Mouse (Mus musculus): Measurements from ENCODE around the gene Eef1g. TPM values are rescaled to one million over a fixed set of nuclear protein-coding genes. Genes with fewer than 3 reads are reported as not detected.
"Not testable (repeated sequence)": the region's sequence is repeated elsewhere in the genome, so short reads cannot be mapped to it uniquely, and the experiment has no call there.

The Eef1g gene
- polyA plus RNA-seq, 1 experiment from 2014 or later = 346 TPM

DNA sequence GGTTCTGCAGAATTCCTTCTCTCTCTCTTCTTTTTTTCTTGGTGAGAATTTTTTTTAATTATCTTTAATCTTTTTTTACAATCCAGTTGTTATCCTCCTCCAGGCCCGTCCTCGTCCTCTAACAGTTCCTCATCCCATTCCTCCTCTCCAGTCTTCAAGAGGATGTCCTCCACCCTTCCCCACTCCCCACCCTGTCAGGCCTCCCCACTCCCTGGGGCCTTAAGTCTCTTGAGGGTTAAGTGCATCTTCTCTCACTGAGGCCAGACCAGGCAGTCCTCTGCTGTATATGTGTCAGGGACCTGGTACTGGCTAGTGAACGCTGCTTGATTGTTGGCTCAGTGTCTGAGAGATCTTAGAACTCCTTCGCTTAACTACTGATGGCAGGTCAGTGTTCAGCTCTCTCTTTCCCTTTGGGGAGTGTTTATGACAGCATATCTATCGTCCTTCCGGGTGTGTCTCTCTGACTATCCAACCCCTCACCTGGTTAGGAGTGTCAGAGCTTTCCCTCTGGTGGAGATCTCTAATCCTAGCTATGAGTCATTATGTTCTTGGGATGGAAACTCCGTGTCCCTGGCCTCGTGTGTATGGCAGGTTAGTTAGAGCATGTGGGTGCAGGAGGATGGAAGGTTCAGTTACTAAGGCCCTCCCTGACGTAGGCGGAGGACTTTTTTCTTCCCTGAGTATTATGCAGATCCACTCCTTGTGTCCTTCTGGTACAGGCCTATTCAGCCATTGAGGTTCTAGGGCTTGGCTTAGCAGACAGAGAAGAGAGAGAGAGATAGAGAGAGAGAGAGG, 28.2 kb downstream of the Eef1g start:
- Histone ChIP-seq H3K27ac (ENCODE audit: low read length) (no peak overlapping the region), H3K9ac (replicated peaks; ENCODE audit: low read depth, low read length) (no peak overlapping the region), H3K9me3 (ENCODE audit: control insufficient read depth, low read length) (no peaks in the 10 kb centered on the region), H3K27me3 (replicated peaks; ENCODE audit: control insufficient read depth, insufficient read depth, low read length) (no peaks in the 10 kb centered on the region; the same call in 1 of the 2 replicates), H3K4me2 (ENCODE audit: low read length) (no peak overlapping the region), H3K36me3 (ENCODE audit: control insufficient read depth, insufficient read depth) (no peaks in the 10 kb centered on the region), H3K4me3 (replicated peaks; ENCODE audit: low read length) (no peak overlapping the region), H3K4me1 (replicated peaks; ENCODE audit: control insufficient read depth, insufficient read depth, low read length) (peaks cover 17% of the 10 kb centered on the region)
- ATAC-seq = no peak
- 84% methylated on average over 10 of the region's 10 CpGs for WGBS

DNA sequence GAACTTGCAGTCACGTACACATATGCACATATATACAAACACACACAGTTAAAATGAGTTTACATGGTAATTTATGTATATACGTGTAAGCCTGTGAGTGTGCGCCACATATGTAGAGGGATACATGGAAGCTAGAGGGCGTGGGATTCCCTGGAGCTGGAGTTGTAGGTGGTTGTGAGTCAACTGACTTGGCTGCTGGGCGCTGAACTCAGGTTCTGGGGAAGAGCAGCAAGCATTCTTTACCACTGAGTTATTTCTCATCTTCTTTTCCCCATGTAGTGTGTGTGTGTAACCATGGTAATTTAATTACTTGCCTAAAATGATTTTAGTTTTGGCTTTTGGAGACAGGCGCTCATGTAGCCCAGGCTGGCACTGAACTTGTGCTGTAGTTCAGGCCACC, 29.8 kb downstream of the Eef1g start:
- no peaks in the 10 kb centered on the region for H3K36me3 ChIP-seq (ENCODE audit: control insufficient read depth, insufficient read depth)
- peaks cover 11% of the 10 kb centered on the region for H3K4me1 ChIP-seq (replicated peaks; ENCODE audit: control insufficient read depth, insufficient read depth, low read length)
- no peak for ATAC-seq
- H3K27ac ChIP-seq (ENCODE audit: low read length) = no peak overlapping the region
- no peak overlapping the region for H3K4me2 ChIP-seq (ENCODE audit: low read length)
- H3K27me3 ChIP-seq (replicated peaks; ENCODE audit: control insufficient read depth, insufficient read depth, low read length) = no peaks in the 10 kb centered on the region
- H3K9me3 ChIP-seq (ENCODE audit: control insufficient read depth, low read length) = no peaks in the 10 kb centered on the region
- H3K9ac ChIP-seq (replicated peaks; ENCODE audit: low read depth, low read length) = no peak overlapping the region
- no peak overlapping the region for H3K4me3 ChIP-seq (replicated peaks; ENCODE audit: low read length)
- 94% methylated on average over 6 of the region's 6 CpGs for WGBS

- H3K27me3 ChIP-seq (replicated peaks; ENCODE audit: control insufficient read depth, insufficient read depth, low read length) = no peaks in the 10 kb centered on the region
- H3K4me2 ChIP-seq (ENCODE audit: low read length) = no peak overlapping the region
- peaks cover 11% of the 10 kb centered on the region for H3K4me1 ChIP-seq (replicated peaks; ENCODE audit: control insufficient read depth, insufficient read depth, low read length)
- WGBS = 53% methylated on average over 4 of the region's 4 CpGs
- H3K9ac ChIP-seq (replicated peaks; ENCODE audit: low read depth, low read length) = no peak overlapping the region
- H3K36me3 ChIP-seq (ENCODE audit: control insufficient read depth, insufficient read depth) = no peaks in the 10 kb centered on the region
- ATAC-seq = peak; percentile 86
- no peaks in the 10 kb centered on the region for H3K9me3 ChIP-seq (ENCODE audit: control insufficient read depth, low read length)
- no peak overlapping the region for H3K27ac ChIP-seq (ENCODE audit: low read length)
- no peak overlapping the region for H3K4me3 ChIP-seq (replicated peaks; ENCODE audit: low read length)
These were observed 30.7 kb downstream of the Eef1g start for GRCm38 (mm10) chr19:8997546-8997945.

DNA sequence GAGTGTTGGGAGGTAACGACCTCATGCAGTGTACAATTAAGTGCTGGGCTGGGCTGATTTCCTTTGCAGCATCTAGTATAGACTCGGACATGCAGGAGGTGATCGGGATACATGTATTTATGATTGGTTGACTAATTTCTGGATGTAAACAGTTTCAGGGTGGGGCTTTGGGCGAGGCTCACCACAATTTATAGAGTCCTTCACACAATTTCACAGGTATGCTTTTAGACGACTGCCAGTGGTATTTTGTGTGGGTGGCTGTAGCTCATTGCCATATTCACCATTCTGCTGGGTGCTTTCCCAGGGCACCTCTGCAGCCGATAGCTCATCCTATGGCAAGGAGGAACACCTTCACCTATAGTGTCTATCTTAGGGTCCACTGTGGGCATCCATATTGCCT, 31.7 kb downstream of the Eef1g start:
- Histone ChIP-seq H3K4me1 (replicated peaks; ENCODE audit: control insufficient read depth, insufficient read depth, low read length) (peaks cover 11% of the 10 kb centered on the region), H3K36me3 (ENCODE audit: control insufficient read depth, insufficient read depth) (no peaks in the 10 kb centered on the region), H3K9ac (replicated peaks; ENCODE audit: low read depth, low read length) (no peak overlapping the region), H3K27ac (ENCODE audit: low read length) (no peak overlapping the region), H3K4me3 (replicated peaks; ENCODE audit: low read length) (no peak overlapping the region), H3K9me3 (ENCODE audit: control insufficient read depth, low read length) (no peaks in the 10 kb centered on the region), H3K27me3 (replicated peaks; ENCODE audit: control insufficient read depth, insufficient read depth, low read length) (no peaks in the 10 kb centered on the region), H3K4me2 (ENCODE audit: low read length) (no peak overlapping the region)
- WGBS = 76% methylated on average over 6 of the region's 6 CpGs
- ATAC-seq = no peak

DNA sequence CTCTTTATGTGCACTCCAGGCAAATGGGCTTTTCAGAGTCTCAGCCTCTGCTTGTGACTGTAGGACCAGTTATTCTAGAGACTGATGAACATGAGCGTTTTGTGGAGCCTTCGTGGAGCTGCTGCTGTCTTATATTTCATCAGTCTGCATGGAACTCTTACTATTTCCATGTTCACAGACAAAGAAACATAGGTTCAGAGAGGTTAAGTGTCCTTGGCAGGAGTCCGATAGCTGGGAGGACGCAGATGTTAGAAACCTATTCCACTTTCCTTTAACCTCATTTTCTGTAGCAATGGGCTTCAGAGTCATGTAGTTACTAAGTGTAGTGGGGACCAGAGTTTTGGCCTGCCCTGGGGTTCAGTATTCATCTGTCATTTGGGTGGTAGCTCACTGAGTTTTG, 32.4 kb downstream of the Eef1g start:
- Histone ChIP-seq H3K9ac (replicated peaks; ENCODE audit: low read depth, low read length) (no peak overlapping the region), H3K27me3 (replicated peaks; ENCODE audit: control insufficient read depth, insufficient read depth, low read length) (no peaks in the 10 kb centered on the region), H3K4me2 (ENCODE audit: low read length) (no peak overlapping the region), H3K27ac (ENCODE audit: low read length) (no peak overlapping the region), H3K9me3 (ENCODE audit: control insufficient read depth, low read length) (no peaks in the 10 kb centered on the region), H3K4me3 (replicated peaks; ENCODE audit: low read length) (no peak overlapping the region), H3K4me1 (replicated peaks; ENCODE audit: control insufficient read depth, insufficient read depth, low read length) (peaks cover 11% of the 10 kb centered on the region), H3K36me3 (ENCODE audit: control insufficient read depth, insufficient read depth) (no peaks in the 10 kb centered on the region)
- no peak for ATAC-seq
- 94% methylated on average over 4 of the region's 4 CpGs for WGBS

DNA sequence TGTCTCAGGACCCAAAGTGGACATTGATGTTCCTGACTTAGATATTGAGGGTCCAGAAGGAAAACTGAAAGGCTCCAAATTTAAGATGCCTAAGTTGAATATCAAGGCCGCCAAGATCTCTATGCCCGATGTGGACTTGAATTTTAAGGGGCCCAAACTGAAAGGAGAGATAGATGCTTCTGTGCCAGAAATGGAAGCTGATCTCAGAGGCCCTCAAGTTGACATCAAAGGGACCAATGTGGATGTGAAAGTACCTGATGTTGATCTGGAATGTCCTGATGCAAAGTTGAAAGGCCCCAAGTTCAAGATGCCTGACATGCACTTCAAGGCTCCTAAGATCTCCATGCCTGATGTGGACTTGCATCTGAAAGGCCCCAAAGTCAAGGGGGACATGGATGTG, 40.1 kb downstream of the Eef1g start:
- not testable (repeated sequence) for H3K4me3 ChIP-seq (replicated peaks; ENCODE audit: low read length); H3K9me3 ChIP-seq (ENCODE audit: control insufficient read depth, low read length); ATAC-seq; H3K4me1 ChIP-seq (replicated peaks; ENCODE audit: control insufficient read depth, insufficient read depth, low read length); H3K9ac ChIP-seq (replicated peaks; ENCODE audit: low read depth, low read length); H3K4me2 ChIP-seq (ENCODE audit: low read length); H3K36me3 ChIP-seq (ENCODE audit: control insufficient read depth, insufficient read depth); H3K27me3 ChIP-seq (replicated peaks; ENCODE audit: control insufficient read depth, insufficient read depth, low read length); H3K27ac ChIP-seq (ENCODE audit: low read length)
- WGBS = 99% methylated on average over 2 of the region's 2 CpGs

DNA sequence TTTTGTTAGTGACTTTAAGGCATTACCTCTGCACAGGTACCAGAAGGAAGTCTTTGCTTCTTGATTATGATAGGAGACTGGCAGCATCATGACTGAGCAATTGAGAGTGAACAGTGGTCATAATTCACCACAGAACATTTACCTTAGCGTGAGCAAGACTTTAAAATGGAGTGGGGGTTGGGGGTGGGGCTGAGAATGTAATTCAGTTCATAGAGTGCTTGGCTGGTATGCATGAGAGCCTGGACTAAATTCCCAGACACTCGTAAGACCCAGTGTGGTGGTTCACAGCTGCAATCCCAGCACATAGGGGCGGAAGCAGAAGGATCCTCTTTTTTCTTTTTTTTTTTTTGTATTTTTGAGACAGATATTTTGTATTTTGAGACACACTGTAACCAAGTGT, 52.5 kb downstream of the Eef1g start:
- no peaks in the 10 kb centered on the region for H3K36me3 ChIP-seq (ENCODE audit: control insufficient read depth, insufficient read depth)
- H3K9me3 ChIP-seq (ENCODE audit: control insufficient read depth, low read length) = no peaks in the 10 kb centered on the region
- H3K4me2 ChIP-seq (ENCODE audit: low read length) = no peak overlapping the region
- no peak overlapping the region for H3K9ac ChIP-seq (replicated peaks; ENCODE audit: low read depth, low read length)
- 89% methylated on average over 3 of the region's 3 CpGs for WGBS
- ATAC-seq = no peak
- no peak overlapping the region for H3K4me3 ChIP-seq (replicated peaks; ENCODE audit: low read length)
- no peak overlapping the region for H3K27ac ChIP-seq (ENCODE audit: low read length)
- H3K27me3 ChIP-seq (replicated peaks; ENCODE audit: control insufficient read depth, insufficient read depth, low read length) = no peaks in the 10 kb centered on the region
- H3K4me1 ChIP-seq (replicated peaks; ENCODE audit: control insufficient read depth, insufficient read depth, low read length) = no peaks in the 10 kb centered on the region

DNA sequence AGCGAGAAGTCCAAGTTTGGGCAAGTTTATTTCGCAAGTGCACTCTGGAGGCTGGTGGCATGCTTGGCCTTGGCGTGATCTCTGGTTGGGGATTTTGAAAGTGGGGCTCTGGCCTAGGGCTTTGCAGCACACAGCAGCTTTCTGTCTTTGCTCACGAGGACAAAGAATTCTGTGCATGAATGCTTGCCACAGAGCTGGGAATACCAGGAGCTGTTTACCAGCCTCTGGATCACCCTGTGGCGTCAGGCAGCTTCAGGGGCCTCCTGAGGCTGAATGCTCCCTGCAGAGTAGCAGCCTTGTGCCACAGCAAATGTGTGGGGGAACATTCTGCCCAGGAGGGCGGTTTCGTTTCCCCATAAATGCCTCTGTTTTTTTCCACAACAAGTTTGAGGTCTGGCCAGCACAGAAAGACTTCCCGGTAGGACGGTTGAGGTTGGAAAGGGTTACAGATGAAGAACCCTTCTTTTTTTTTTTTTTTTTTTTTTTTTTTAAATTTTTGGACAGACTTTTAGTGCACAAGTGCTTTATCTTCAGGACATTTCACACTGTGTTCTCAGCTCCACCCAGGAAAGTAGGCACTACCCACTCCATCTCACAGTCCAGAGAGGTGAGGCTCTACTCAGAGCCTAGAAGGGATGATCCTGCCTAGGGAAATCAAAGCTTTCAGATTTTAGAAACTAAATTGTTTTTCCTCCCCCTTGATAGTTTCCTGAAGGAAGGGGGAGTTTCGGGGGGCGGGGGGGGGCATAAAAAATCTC, 56.4 kb downstream of the Eef1g start:
- H3K4me2 ChIP-seq (ENCODE audit: low read length) = no peak overlapping the region
- peaks cover 20% of the 10 kb centered on the region for H3K4me1 ChIP-seq (replicated peaks; ENCODE audit: control insufficient read depth, insufficient read depth, low read length)
- ATAC-seq = no peak
- H3K9ac ChIP-seq (replicated peaks; ENCODE audit: low read depth, low read length) = no peak overlapping the region
- no peaks in the 10 kb centered on the region for H3K9me3 ChIP-seq (ENCODE audit: control insufficient read depth, low read length)
- no peaks in the 10 kb centered on the region for H3K36me3 ChIP-seq (ENCODE audit: control insufficient read depth, insufficient read depth)
- H3K27me3 ChIP-seq (replicated peaks; ENCODE audit: control insufficient read depth, insufficient read depth, low read length) = no peaks in the 10 kb centered on the region
- H3K4me3 ChIP-seq (replicated peaks; ENCODE audit: low read length) = no peak overlapping the region
- WGBS = 45% methylated on average over 11 of the region's 11 CpGs
- H3K27ac ChIP-seq (ENCODE audit: low read length) = no peak overlapping the region; the same call in 1 of the 2 replicates

DNA sequence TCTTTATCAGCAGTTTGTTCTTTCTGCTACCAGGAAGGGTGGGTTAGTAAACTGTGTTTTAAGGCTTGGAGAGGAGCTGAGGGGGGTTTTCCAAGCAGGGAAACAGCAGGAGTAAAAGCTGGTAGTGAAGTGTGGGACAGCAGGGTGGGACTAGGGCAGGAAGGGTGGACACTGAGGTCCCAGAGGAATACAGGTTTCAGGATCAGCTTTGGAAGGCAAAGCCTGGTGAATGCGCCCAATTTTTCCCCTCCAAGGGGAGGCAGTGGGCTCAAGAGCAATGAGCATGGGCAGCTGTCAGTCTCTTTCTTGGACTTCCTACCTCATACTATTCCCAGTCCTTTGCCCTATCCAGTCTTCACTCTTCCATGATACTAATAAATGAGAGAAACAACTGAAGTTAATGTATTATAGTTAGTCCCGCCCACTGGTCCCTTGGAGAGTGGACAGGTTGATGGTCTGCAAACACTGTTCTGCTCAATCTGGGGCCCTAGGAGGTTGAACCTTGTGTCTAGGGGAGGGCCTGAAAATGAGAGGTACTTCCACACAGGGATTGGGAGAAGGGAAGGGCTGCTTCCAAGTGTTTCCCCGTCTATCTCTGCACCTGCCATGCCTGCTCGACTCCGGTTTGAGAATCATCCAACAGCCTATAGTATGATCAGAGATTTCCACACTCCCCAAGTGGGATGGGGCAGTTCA, 58.9 kb downstream of the Eef1g start:
- H3K36me3 ChIP-seq (ENCODE audit: control insufficient read depth, insufficient read depth) = no peaks in the 10 kb centered on the region
- no peaks in the 10 kb centered on the region for H3K9me3 ChIP-seq (ENCODE audit: control insufficient read depth, low read length)
- H3K9ac ChIP-seq (replicated peaks; ENCODE audit: low read depth, low read length) = no peak overlapping the region
- no peak overlapping the region for H3K4me2 ChIP-seq (ENCODE audit: low read length)
- no peak for ATAC-seq
- H3K27me3 ChIP-seq (replicated peaks; ENCODE audit: control insufficient read depth, insufficient read depth, low read length) = no peaks in the 10 kb centered on the region
- H3K4me3 ChIP-seq (replicated peaks; ENCODE audit: low read length) = no peak overlapping the region
- 93% methylated on average over 5 of the region's 5 CpGs for WGBS
- H3K4me1 ChIP-seq (replicated peaks; ENCODE audit: control insufficient read depth, insufficient read depth, low read length) = peaks cover 28% of the 10 kb centered on the region
- H3K27ac ChIP-seq (ENCODE audit: low read length) = no peak overlapping the region

All from forebrain, embryonic 16.5 days (tissue).